Mouse (Mus musculus) subcutaneous adipose tissue, adult 2 months (tissue): ENCODE measurements around the gene Mup15. TPM values are rescaled to one million over a fixed set of nuclear protein-coding genes. Genes with fewer than 3 reads are reported as not detected.

Experiments
- polyA plus RNA-seq: library from polyadenylated mRNA; depleted of rRNA; stranded (reverse); fragments of >200 nt; gene quantifications from 2 replicates; pipeline ENCODE4 v1.2.3, GENCODE M21; 2012; ENCODE audit warnings: low replicate concordance; rRNA removed

The Mup15 gene
- polyA plus RNA-seq = not detected in 2 replicates

DNA sequence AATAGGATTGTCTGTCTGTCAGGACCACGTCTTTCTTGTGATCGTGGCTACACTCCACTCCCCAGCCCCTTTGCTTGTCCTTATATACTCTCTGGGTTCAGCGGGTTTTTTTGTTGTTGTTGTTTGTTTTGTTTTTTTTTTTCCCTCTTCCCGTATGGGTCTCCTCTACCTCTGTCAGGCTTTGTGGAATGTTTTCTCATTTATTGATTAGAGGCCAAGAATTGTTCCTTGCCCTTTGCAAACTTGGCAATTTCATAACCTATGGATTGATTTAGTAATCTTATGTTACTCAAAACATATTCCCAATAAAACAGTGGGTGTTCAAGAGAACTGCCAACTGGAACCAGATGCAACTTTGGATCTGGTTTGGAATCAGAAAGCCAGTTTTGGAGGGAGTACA, at the start of gene Mup15:
Gene Mup15 (minus strand): TSS at position 101 of the 400 bp plus-strand sequence.

Other genes with a start within 250 kb of the Mup15 start
- not detected in 2 replicates for gene Mup13, start 211.5 kb downstream of the Mup15 start, polyA plus RNA-seq
- 2.7 and 6.9 TPM in 2 replicates for gene Mup14, start 135.7 kb downstream of the Mup15 start, polyA plus RNA-seq
- not detected in 2 replicates for gene Mup16, start 79.8 kb upstream of the Mup15 start, polyA plus RNA-seq
- 0.30 TPM in 1 of 2 replicates, not detected in the other for gene Mup17, start 156.1 kb upstream of the Mup15 start, polyA plus RNA-seq
- gene Mup18, start 234.4 kb upstream of the Mup15 start, polyA plus RNA-seq = not detected in 2 replicates